Mouse (Mus musculus): ENCODE measurements around the gene Ppil3.

Ppil3 gene

GRCm38 (mm10) chr1:58445143-58445722 lies at the start of gene Ppil3, which contains the start of gene Nif3l1:
Ppil3 (minus strand) TSS chr1:58445486.
Nif3l1 (plus strand) TSS chr1:58445151.
- H3K4me3 ChIP-seq (replicated peaks; ENCODE audit: low read length): peak within 1 kb of the TSS; percentile 92
- H3K4me1 ChIP-seq (replicated peaks; ENCODE audit: low read depth, low read length): peaks cover 53% of the 10 kb centered on the region
- H3K36me3 ChIP-seq (ENCODE audit: insufficient read depth, low read length): peaks cover 65% of the 10 kb centered on the region
- TF ChIP-seq CTCF (conservative IDR thresholded peaks at IDR 0.05; ENCODE audit: low read length) (no peak), POU5F1 (IDR thresholded peaks at IDR 0.05; ENCODE audit: borderline replicate concordance, low read length) (peak; percentile 28; the same call in 1 of the 2 replicates)
- H3K9me3 ChIP-seq (ENCODE audit: low read length): no peaks in the 10 kb centered on the region
- H3K27me3 ChIP-seq (ENCODE audit: insufficient read depth, low read length): no peaks in the 10 kb centered on the region

- no peak overlapping the region for H3K4me3 ChIP-seq (replicated peaks; ENCODE audit: low read length)
- peaks cover 7% of the 10 kb centered on the region for H3K4me1 ChIP-seq (replicated peaks; ENCODE audit: low read depth, low read length)
- TF ChIP-seq NANOG (IDR thresholded peaks at IDR 0.05; ENCODE audit: borderline replicate concordance, low read length) (no peak), CTCF (conservative IDR thresholded peaks at IDR 0.05; ENCODE audit: low read length) (no peak), POU5F1 (IDR thresholded peaks at IDR 0.05; ENCODE audit: borderline replicate concordance, low read length) (no peak)
- H3K36me3 ChIP-seq (ENCODE audit: insufficient read depth, low read length): peaks cover 98% of the 10 kb centered on the region
- H3K27me3 ChIP-seq (ENCODE audit: insufficient read depth, low read length): no peaks in the 10 kb centered on the region
- peaks cover 7% of the 10 kb centered on the region for H3K9me3 ChIP-seq (ENCODE audit: low read length)
Measured at GRCm38 (mm10) chr1:58482647-58483046, 37.4 kb upstream of the Ppil3 start.

- Histone ChIP-seq H3K4me3 (replicated peaks; ENCODE audit: low read length) (no peak overlapping the region), H3K9me3 (ENCODE audit: low read length) (peaks cover 3% of the 10 kb centered on the region; the same call in 1 of the 2 replicates), H3K4me1 (replicated peaks; ENCODE audit: low read depth, low read length) (peaks cover 10% of the 10 kb centered on the region), H3K36me3 (ENCODE audit: insufficient read depth, low read length) (peaks cover 97% of the 10 kb centered on the region), H3K27me3 (ENCODE audit: insufficient read depth, low read length) (no peaks in the 10 kb centered on the region)
- TF ChIP-seq NANOG (IDR thresholded peaks at IDR 0.05; ENCODE audit: borderline replicate concordance, low read length) (no peak), POU5F1 (IDR thresholded peaks at IDR 0.05; ENCODE audit: borderline replicate concordance, low read length) (no peak), CTCF (conservative IDR thresholded peaks at IDR 0.05; ENCODE audit: low read length) (no peak)
Measured at GRCm38 (mm10) chr1:58475662-58476061, 30.4 kb upstream of the Ppil3 start.

- TF ChIP-seq CTCF (conservative IDR thresholded peaks at IDR 0.05; ENCODE audit: low read length) (no peak), NANOG (IDR thresholded peaks at IDR 0.05; ENCODE audit: borderline replicate concordance, low read length) (no peak), POU5F1 (IDR thresholded peaks at IDR 0.05; ENCODE audit: borderline replicate concordance, low read length) (no peak)
- H3K4me1 ChIP-seq (replicated peaks; ENCODE audit: low read depth, low read length): peaks cover 10% of the 10 kb centered on the region
- no peaks in the 10 kb centered on the region for H3K27me3 ChIP-seq (ENCODE audit: insufficient read depth, low read length)
- H3K4me3 ChIP-seq (replicated peaks; ENCODE audit: low read length): no peak overlapping the region
- peaks cover 98% of the 10 kb centered on the region for H3K36me3 ChIP-seq (ENCODE audit: insufficient read depth, low read length)
- no peaks in the 10 kb centered on the region for H3K9me3 ChIP-seq (ENCODE audit: low read length)
Measured at GRCm38 (mm10) chr1:58465561-58465960, 20.3 kb upstream of the Ppil3 start.

GRCm38 (mm10) chr1:58465042-58465441 lies 19.8 kb upstream of the Ppil3 start:
- peaks cover 10% of the 10 kb centered on the region for H3K4me1 ChIP-seq (replicated peaks; ENCODE audit: low read depth, low read length)
- H3K36me3 ChIP-seq (ENCODE audit: insufficient read depth, low read length): peaks cover 98% of the 10 kb centered on the region
- no peaks in the 10 kb centered on the region for H3K9me3 ChIP-seq (ENCODE audit: low read length)
- no peak for TF ChIP-seq NANOG (IDR thresholded peaks at IDR 0.05; ENCODE audit: borderline replicate concordance, low read length)
- no peak overlapping the region for H3K4me3 ChIP-seq (replicated peaks; ENCODE audit: low read length)
- H3K27me3 ChIP-seq (ENCODE audit: insufficient read depth, low read length): no peaks in the 10 kb centered on the region

GRCm38 (mm10) chr1:58463935-58464334 lies 18.6 kb upstream of the Ppil3 start:
- no peaks in the 10 kb centered on the region for H3K27me3 ChIP-seq (ENCODE audit: insufficient read depth, low read length)
- no peaks in the 10 kb centered on the region for H3K9me3 ChIP-seq (ENCODE audit: low read length)
- no peak overlapping the region for H3K4me3 ChIP-seq (replicated peaks; ENCODE audit: low read length)
- TF ChIP-seq CTCF (conservative IDR thresholded peaks at IDR 0.05; ENCODE audit: low read length): no peak
- TF ChIP-seq POU5F1 (IDR thresholded peaks at IDR 0.05; ENCODE audit: borderline replicate concordance, low read length): no peak
- no peak for TF ChIP-seq NANOG (IDR thresholded peaks at IDR 0.05; ENCODE audit: borderline replicate concordance, low read length)
- H3K36me3 ChIP-seq (ENCODE audit: insufficient read depth, low read length): peaks cover 98% of the 10 kb centered on the region
- H3K4me1 ChIP-seq (replicated peaks; ENCODE audit: low read depth, low read length): peaks cover 8% of the 10 kb centered on the region

GRCm38 (mm10) chr1:58460566-58460965 lies 15.3 kb upstream of the Ppil3 start:
- Histone ChIP-seq H3K9me3 (ENCODE audit: low read length) (no peaks in the 10 kb centered on the region), H3K4me1 (replicated peaks; ENCODE audit: low read depth, low read length) (peaks cover 19% of the 10 kb centered on the region), H3K27me3 (ENCODE audit: insufficient read depth, low read length) (no peaks in the 10 kb centered on the region), H3K4me3 (replicated peaks; ENCODE audit: low read length) (no peak overlapping the region), H3K36me3 (ENCODE audit: insufficient read depth, low read length) (peaks cover 99% of the 10 kb centered on the region)
- TF ChIP-seq POU5F1 (IDR thresholded peaks at IDR 0.05; ENCODE audit: borderline replicate concordance, low read length) (no peak), NANOG (IDR thresholded peaks at IDR 0.05; ENCODE audit: borderline replicate concordance, low read length) (no peak), CTCF (conservative IDR thresholded peaks at IDR 0.05; ENCODE audit: low read length) (no peak)

- Histone ChIP-seq H3K4me3 (replicated peaks; ENCODE audit: low read length) (no peak overlapping the region), H3K9me3 (ENCODE audit: low read length) (no peaks in the 10 kb centered on the region), H3K27me3 (ENCODE audit: insufficient read depth, low read length) (no peaks in the 10 kb centered on the region), H3K4me1 (replicated peaks; ENCODE audit: low read depth, low read length) (peaks cover 28% of the 10 kb centered on the region), H3K36me3 (ENCODE audit: insufficient read depth, low read length) (peaks cover 99% of the 10 kb centered on the region)
- TF ChIP-seq POU5F1 (IDR thresholded peaks at IDR 0.05; ENCODE audit: borderline replicate concordance, low read length) (no peak), NANOG (IDR thresholded peaks at IDR 0.05; ENCODE audit: borderline replicate concordance, low read length) (no peak), CTCF (conservative IDR thresholded peaks at IDR 0.05; ENCODE audit: low read length) (no peak)
Measured at GRCm38 (mm10) chr1:58458867-58459266, 13.6 kb upstream of the Ppil3 start.

GRCm38 (mm10) chr1:58458175-58458574 lies 12.9 kb upstream of the Ppil3 start:
- Histone ChIP-seq H3K27me3 (ENCODE audit: insufficient read depth, low read length) (no peaks in the 10 kb centered on the region), H3K4me3 (replicated peaks; ENCODE audit: low read length) (peak overlapping the region; percentile 32; the same call in 1 of the 2 replicates), H3K36me3 (ENCODE audit: insufficient read depth, low read length) (peaks cover 99% of the 10 kb centered on the region), H3K9me3 (ENCODE audit: low read length) (no peaks in the 10 kb centered on the region), H3K4me1 (replicated peaks; ENCODE audit: low read depth, low read length) (peaks cover 28% of the 10 kb centered on the region)
- TF ChIP-seq NANOG (IDR thresholded peaks at IDR 0.05; ENCODE audit: borderline replicate concordance, low read length) (no peak), CTCF (conservative IDR thresholded peaks at IDR 0.05; ENCODE audit: low read length) (no peak), POU5F1 (IDR thresholded peaks at IDR 0.05; ENCODE audit: borderline replicate concordance, low read length) (no peak)
